Mouse (Mus musculus) liver, embryonic 13.5 days (tissue): ENCODE measurements around the gene 4933415A04Rik. TPM values are rescaled to one million over a fixed set of nuclear protein-coding genes. Genes with fewer than 3 reads are reported as not detected.

Experiments
- ATAC-seq: fragments of 200-750 bp; cut with Nextera tagmentation; 2 replicates; pipeline ENCODE4 v1.8.0; 2017; ENCODE audit warnings: low read depth, mild to moderate bottlenecking, moderate number of reproducible peaks, moderate library complexity
- DNase-seq: peaks from one replicate; pipeline ENCODE4 v3.0.0; 2022
- H3K27ac ChIP-seq: fragments of 300-500 bp; sonication (generic); 2 replicates; pipeline ENCODE4 v1.5.1; 2015; ENCODE audit warnings: moderate library complexity, mild to moderate bottlenecking, inconsistent platforms
- H3K27me3 ChIP-seq: fragments of 300-500 bp; sonication (generic); 2 replicates; pipeline ENCODE4 v1.6.1; 2015; ENCODE audit warnings: mild to moderate bottlenecking, inconsistent platforms
- H3K36me3 ChIP-seq: fragments of 300-500 bp; sonication (generic); 2 replicates; pipeline ENCODE4 v1.6.1; 2015; ENCODE audit warnings: mild to moderate bottlenecking, inconsistent platforms
- H3K4me1 ChIP-seq: fragments of 300-500 bp; sonication (generic); replicated peaks from 2 replicates; pipeline ENCODE4 v1.6.1; 2015; ENCODE audit warnings: inconsistent platforms
- H3K4me2 ChIP-seq: fragments of 300-500 bp; sonication (generic); 2 replicates; pipeline ENCODE4 v1.6.1; 2015; ENCODE audit warnings: inconsistent platforms, mild to moderate bottlenecking, moderate library complexity
- H3K4me3 ChIP-seq: fragments of 300-500 bp; sonication (generic); replicated peaks from 2 replicates; pipeline ENCODE4 v1.5.1; 2015; ENCODE audit warnings: mild to moderate bottlenecking, inconsistent platforms
- H3K9ac ChIP-seq: fragments of 300-500 bp; sonication (generic); 2 replicates; pipeline ENCODE4 v1.6.1; 2015; ENCODE audit warnings: mild to moderate bottlenecking, inconsistent platforms
- H3K9me3 ChIP-seq: fragments of 300-500 bp; sonication (generic); replicated peaks from 2 replicates; pipeline ENCODE4 v1.6.1; 2016; ENCODE audit warnings: inconsistent platforms
- WGBS: fragments of 180-500 bp; shearing (Covaris S2); methylation state at CpG from one replicate; pipeline ENCODE4 v1.1.7; 2015; ENCODE audit not compliant: insufficient replicate concordance; 5-methylcytosine and 5-hydroxymethylcytosine counted together
- polyA plus RNA-seq: library from polyadenylated mRNA; unstranded; fragments of >200 nt; fragmentation: Nextera tagmentation; extraction: Ambion mirVana; gene quantifications from 2 replicates; pipeline ENCODE4 v1.2.1, GENCODE M21; 2015

Gene 4933415A04Rik
- polyA plus RNA-seq, 1 experiment from 2014 or later = 0.73 TPM

GRCm38 (mm10) chr11:43575376-43576151, 11.3 kb upstream of the 4933415A04Rik start:
- ATAC-seq (0 out of 2 replicates have a peak, but pooled peaks have one; percentile 47), DNase-seq (no peak)
- Histone ChIP-seq H3K4me1 (peaks cover 23% of the 10 kb centered on the region), H3K4me2 (peak overlapping the region; percentile 10; the same call in 1 of the 2 replicates), H3K36me3 (0 out of 2 replicates have a peak, but pooled peaks cover 3% of the 10 kb centered on the region), H3K9ac (no peak overlapping the region), H3K4me3 (no peak overlapping the region), H3K27me3 (no peaks in the 10 kb centered on the region), H3K27ac (peak overlapping the region; percentile 21; the same call in 1 of the 2 replicates), H3K9me3 (no peaks in the 10 kb centered on the region)
- 10% methylated on average over 9 of the region's 9 CpGs for WGBS

GRCm38 (mm10) chr11:43577713-43578478, 8.9 kb upstream of the 4933415A04Rik start:
- ATAC-seq (no peak), DNase-seq (no peak)
- Histone ChIP-seq H3K36me3 (0 out of 2 replicates have a peak, but pooled peaks cover 3% of the 10 kb centered on the region), H3K9ac (no peak overlapping the region), H3K4me3 (no peak overlapping the region), H3K9me3 (no peaks in the 10 kb centered on the region), H3K4me1 (peaks cover 20% of the 10 kb centered on the region), H3K27ac (no peak overlapping the region), H3K4me2 (no peak overlapping the region), H3K27me3 (no peaks in the 10 kb centered on the region)
- WGBS = 65% methylated on average over 11 of the region's 11 CpGs

GRCm38 (mm10) chr11:43585211-43586005, 1.4 kb upstream of the 4933415A04Rik start:
- 83% methylated on average over 22 of the region's 22 CpGs for WGBS
- no peak for ATAC-seq
- no peak overlapping the region for H3K9ac ChIP-seq

GRCm38 (mm10) chr11:43589530-43590072, 2.8 kb downstream of the 4933415A04Rik start:
- H3K36me3 ChIP-seq = 0 out of 2 replicates have a peak, but pooled peaks cover 5% of the 10 kb centered on the region
- H3K4me2 ChIP-seq = no peak overlapping the region
- H3K4me3 ChIP-seq = no peak overlapping the region
- DNase-seq (no peak), ATAC-seq (no peak)
- no peaks in the 10 kb centered on the region for H3K27me3 ChIP-seq
- WGBS = 61% methylated on average over 6 of the region's 6 CpGs
- H3K9ac ChIP-seq = no peak overlapping the region
- no peaks in the 10 kb centered on the region for H3K4me1 ChIP-seq
- no peak overlapping the region for H3K27ac ChIP-seq
- H3K9me3 ChIP-seq = no peaks in the 10 kb centered on the region

More at GRCm38 (mm10) chr11:43585211-43586005, 1.4 kb upstream of the 4933415A04Rik start:
- Histone ChIP-seq H3K4me3 (no peak overlapping the region), H3K27ac (no peak overlapping the region), H3K27me3 (no peaks in the 10 kb centered on the region), H3K9me3 (no peaks in the 10 kb centered on the region), H3K4me2 (no peak overlapping the region), H3K36me3 (0 out of 2 replicates have a peak, but pooled peaks cover 5% of the 10 kb centered on the region), H3K4me1 (no peaks in the 10 kb centered on the region)
- DNase-seq = no peak

GRCm38 (mm10) chr11:43601440-43601839, 14.6 kb downstream of the 4933415A04Rik start, which contains the start of gene Fabp6:
Gene Fabp6 (minus strand): TSS chr11:43601540.
- Histone ChIP-seq H3K4me1 (no peaks in the 10 kb centered on the region), H3K4me3 (no peak within 1 kb of the TSS), H3K27ac (no peak within 1 kb of the TSS), H3K9me3 (no peaks in the 10 kb centered on the region), H3K9ac (no peak within 1 kb of the TSS), H3K4me2 (no peak within 1 kb of the TSS), H3K27me3 (no peaks in the 10 kb centered on the region), H3K36me3 (no peaks in the 10 kb centered on the region)
- ATAC-seq (no peak), DNase-seq (no peak)
- WGBS = 60% methylated on average over 5 of the region's 5 CpGs

GRCm38 (mm10) chr11:43604207-43604606, 17.4 kb downstream of the 4933415A04Rik start:
- H3K9me3 ChIP-seq = no peaks in the 10 kb centered on the region
- H3K4me1 ChIP-seq = no peaks in the 10 kb centered on the region
- DNase-seq = no peak
- H3K4me3 ChIP-seq = no peak overlapping the region
- no peak overlapping the region for H3K9ac ChIP-seq
- ATAC-seq = no peak
- H3K4me2 ChIP-seq = no peak overlapping the region
- no peak overlapping the region for H3K27ac ChIP-seq
- no peaks in the 10 kb centered on the region for H3K36me3 ChIP-seq
- H3K27me3 ChIP-seq = no peaks in the 10 kb centered on the region
- 70% methylated on average over 2 of the region's 2 CpGs for WGBS

GRCm38 (mm10) chr11:43604891-43605290, 18.1 kb downstream of the 4933415A04Rik start:
- ATAC-seq (no peak), DNase-seq (no peak)
- 36% methylated on average over 6 of the region's 6 CpGs for WGBS
- Histone ChIP-seq H3K4me3 (no peak overlapping the region), H3K4me2 (no peak overlapping the region), H3K27me3 (no peaks in the 10 kb centered on the region), H3K27ac (no peak overlapping the region), H3K36me3 (no peaks in the 10 kb centered on the region), H3K9ac (no peak overlapping the region), H3K4me1 (no peaks in the 10 kb centered on the region), H3K9me3 (no peaks in the 10 kb centered on the region)

- H3K9me3 ChIP-seq = no peaks in the 10 kb centered on the region
- no peaks in the 10 kb centered on the region for H3K27me3 ChIP-seq
- H3K4me1 ChIP-seq = no peaks in the 10 kb centered on the region
- H3K27ac ChIP-seq = no peak overlapping the region
- ATAC-seq (no peak), DNase-seq (no peak)
- H3K9ac ChIP-seq = no peak overlapping the region
- no peak overlapping the region for H3K4me3 ChIP-seq
- no peaks in the 10 kb centered on the region for H3K36me3 ChIP-seq
- no peak overlapping the region for H3K4me2 ChIP-seq
- WGBS = 65% methylated on average over 6 of the region's 6 CpGs
These were observed 19.0 kb downstream of the 4933415A04Rik start for GRCm38 (mm10) chr11:43605859-43606258.

- H3K9ac ChIP-seq = no peak overlapping the region
- ATAC-seq = no peak
- H3K4me3 ChIP-seq = no peak overlapping the region
- WGBS = 69% methylated on average over 3 of the region's 3 CpGs
- no peak for DNase-seq
- no peak overlapping the region for H3K4me2 ChIP-seq
- H3K36me3 ChIP-seq = no peaks in the 10 kb centered on the region
- H3K27ac ChIP-seq = no peak overlapping the region
- H3K27me3 ChIP-seq = no peaks in the 10 kb centered on the region
- H3K9me3 ChIP-seq = no peaks in the 10 kb centered on the region
- H3K4me1 ChIP-seq = no peaks in the 10 kb centered on the region
These were observed 21.6 kb downstream of the 4933415A04Rik start for GRCm38 (mm10) chr11:43608440-43608839.

- Histone ChIP-seq H3K27me3 (no peaks in the 10 kb centered on the region), H3K36me3 (no peaks in the 10 kb centered on the region), H3K4me2 (no peak overlapping the region), H3K4me3 (no peak overlapping the region), H3K9me3 (no peaks in the 10 kb centered on the region), H3K9ac (no peak overlapping the region), H3K4me1 (no peaks in the 10 kb centered on the region), H3K27ac (no peak overlapping the region)
- ATAC-seq = no peak
- DNase-seq = no peak
- 60% methylated on average over 10 of the region's 10 CpGs for WGBS
These were observed 23.3 kb downstream of the 4933415A04Rik start for GRCm38 (mm10) chr11:43610006-43610661.
